Mouse (Mus musculus) forebrain, embryonic 11.5 days (tissue): ENCODE data around the gene A730049H05Rik. TPM values are rescaled to one million over a fixed set of nuclear protein-coding genes. Genes with fewer than 3 reads are reported as not detected.

Source experiments
- ATAC-seq: fragments of 200-750 bp; cut with Nextera tagmentation; replicated peaks from 2 replicates; pipeline ENCODE4 v1.8.0; 2017; ENCODE audit warnings: moderate TSS enrichment; ENCODE audit not compliant: low FRiP score
- DNase-seq: peaks from one replicate; pipeline ENCODE4 v3.0.0-alpha.2; 2017; ENCODE audit warnings: low spot score
- H3K27ac ChIP-seq: fragments of 300-500 bp; sonication (generic); 2 replicates; pipeline ENCODE4 v1.5.1; 2014; ENCODE audit warnings: low read depth, low read length
- H3K27me3 ChIP-seq: fragments of 300-500 bp; sonication (generic); 2 replicates; pipeline ENCODE4 v1.6.1; 2014; ENCODE audit warnings: mild to moderate bottlenecking, low read length, mixed read lengths; ENCODE audit not compliant: control insufficient read depth, insufficient read depth
- H3K36me3 ChIP-seq: fragments of 300-500 bp; sonication (generic); 2 replicates; pipeline ENCODE4 v1.6.1; 2014; ENCODE audit warnings: mild to moderate bottlenecking, low read length, moderate library complexity, mixed read lengths; ENCODE audit not compliant: control insufficient read depth, insufficient read depth
- H3K4me1 ChIP-seq: fragments of 300-500 bp; sonication (generic); replicated peaks from 2 replicates; pipeline ENCODE4 v1.6.1; 2014; ENCODE audit warnings: low read length, mixed read lengths; ENCODE audit not compliant: control insufficient read depth, insufficient read depth
- H3K4me2 ChIP-seq: fragments of 300-500 bp; sonication (generic); 2 replicates; pipeline ENCODE4 v1.6.1; 2014; ENCODE audit warnings: low read depth, mild to moderate bottlenecking, low read length, moderate library complexity, mixed read lengths; ENCODE audit not compliant: severe bottlenecking
- H3K4me3 ChIP-seq: fragments of 300-500 bp; sonication (generic); 2 replicates; pipeline ENCODE4 v1.5.1; 2014; ENCODE audit warnings: low read depth, low read length
- H3K9ac ChIP-seq: fragments of 300-500 bp; sonication (generic); 2 replicates; pipeline ENCODE4 v1.6.1; 2014; ENCODE audit warnings: low read length
- H3K9me3 ChIP-seq: fragments of 300-500 bp; sonication (generic); 2 replicates; pipeline ENCODE4 v1.6.1; 2016; ENCODE audit warnings: low read length, mixed read lengths; ENCODE audit not compliant: control insufficient read depth
- WGBS: fragments of 180-500 bp; shearing (Covaris S2); extraction: QIAGEN DNeasy Blood & Tissue Kit; methylation state at CpG from one replicate; pipeline ENCODE4 v1.1.7; 2014; 5-methylcytosine and 5-hydroxymethylcytosine counted together
- polyA plus RNA-seq: library from polyadenylated mRNA; unstranded; fragments of >200 nt; fragmentation: Nextera tagmentation; extraction: Ambion mirVana; gene quantifications from 2 replicates; pipeline ENCODE4 v1.2.1, GENCODE M21; 2014

Gene A730049H05Rik
- polyA plus RNA-seq, 1 experiment from 2014 or later, result 0.12 TPM

- H3K4me1 ChIP-seq, result no peaks in the 10 kb centered on the region
- H3K4me2 ChIP-seq, result no peak overlapping the region
- H3K4me3 ChIP-seq, result no peak overlapping the region
- no peak for ATAC-seq
- no peaks in the 10 kb centered on the region for H3K27me3 ChIP-seq
- no peak for DNase-seq
- H3K27ac ChIP-seq, result no peak overlapping the region
- H3K9ac ChIP-seq, result no peak overlapping the region
- H3K9me3 ChIP-seq, result no peaks in the 10 kb centered on the region
- WGBS, result 91% methylated on average over 4 of the region's 4 CpGs
- H3K36me3 ChIP-seq, result no peaks in the 10 kb centered on the region
Observed at GRCm38 (mm10) chr6:92877236-92877635, 61.0 kb downstream of the A730049H05Rik start.

DNA sequence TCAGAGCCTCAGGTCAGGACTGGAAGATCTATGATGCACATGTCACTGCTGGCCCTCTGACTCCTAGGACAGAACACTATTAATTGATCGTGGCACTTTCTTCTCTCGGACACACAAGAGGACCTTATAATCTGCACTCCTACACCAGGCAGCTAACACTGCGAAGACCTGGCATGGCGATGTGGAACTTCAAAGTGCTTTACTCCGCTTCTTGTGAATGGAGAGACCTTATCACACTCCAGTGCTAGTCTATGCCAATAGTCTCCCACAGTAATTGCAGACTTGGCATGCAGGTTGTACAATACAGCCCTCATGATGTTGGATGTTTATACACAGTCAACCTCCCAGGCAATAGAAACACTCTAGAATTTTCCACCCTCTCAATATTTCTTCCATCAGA, 62.5 kb downstream of the A730049H05Rik start:
- no peak for ATAC-seq
- H3K4me1 ChIP-seq, result peaks cover 4% of the 10 kb centered on the region; the same call in 1 of the 2 replicates
- no peak overlapping the region for H3K9ac ChIP-seq
- H3K36me3 ChIP-seq, result no peaks in the 10 kb centered on the region
- H3K27me3 ChIP-seq, result no peaks in the 10 kb centered on the region
- no peak for DNase-seq
- H3K4me3 ChIP-seq, result no peak overlapping the region
- 94% methylated on average over 5 of the region's 5 CpGs for WGBS
- H3K9me3 ChIP-seq, result no peaks in the 10 kb centered on the region
- no peak overlapping the region for H3K4me2 ChIP-seq
- no peak overlapping the region for H3K27ac ChIP-seq

GRCm38 (mm10) chr6:92879700-92880265, 63.5 kb downstream of the A730049H05Rik start:
- H3K4me1 ChIP-seq, result peaks cover 4% of the 10 kb centered on the region; the same call in 1 of the 2 replicates
- H3K4me2 ChIP-seq, result no peak overlapping the region
- H3K9me3 ChIP-seq, result no peaks in the 10 kb centered on the region
- no peak overlapping the region for H3K9ac ChIP-seq
- no peaks in the 10 kb centered on the region for H3K36me3 ChIP-seq
- DNase-seq (no peak), ATAC-seq (no peak)
- no peaks in the 10 kb centered on the region for H3K27me3 ChIP-seq
- no peak overlapping the region for H3K4me3 ChIP-seq
- no peak overlapping the region for H3K27ac ChIP-seq
- 84% methylated on average over 14 of the region's 14 CpGs for WGBS

- Histone ChIP-seq H3K4me3 (no peak overlapping the region), H3K27me3 (no peaks in the 10 kb centered on the region), H3K36me3 (no peaks in the 10 kb centered on the region), H3K4me2 (no peak overlapping the region), H3K4me1 (peaks cover 4% of the 10 kb centered on the region; the same call in 1 of the 2 replicates), H3K27ac (no peak overlapping the region), H3K9me3 (no peaks in the 10 kb centered on the region), H3K9ac (no peak overlapping the region)
- WGBS, result 67% methylated on average over 5 of the region's 5 CpGs
- ATAC-seq, result no peak
- no peak for DNase-seq
Observed at GRCm38 (mm10) chr6:92882446-92882845, 66.2 kb downstream of the A730049H05Rik start.

DNA sequence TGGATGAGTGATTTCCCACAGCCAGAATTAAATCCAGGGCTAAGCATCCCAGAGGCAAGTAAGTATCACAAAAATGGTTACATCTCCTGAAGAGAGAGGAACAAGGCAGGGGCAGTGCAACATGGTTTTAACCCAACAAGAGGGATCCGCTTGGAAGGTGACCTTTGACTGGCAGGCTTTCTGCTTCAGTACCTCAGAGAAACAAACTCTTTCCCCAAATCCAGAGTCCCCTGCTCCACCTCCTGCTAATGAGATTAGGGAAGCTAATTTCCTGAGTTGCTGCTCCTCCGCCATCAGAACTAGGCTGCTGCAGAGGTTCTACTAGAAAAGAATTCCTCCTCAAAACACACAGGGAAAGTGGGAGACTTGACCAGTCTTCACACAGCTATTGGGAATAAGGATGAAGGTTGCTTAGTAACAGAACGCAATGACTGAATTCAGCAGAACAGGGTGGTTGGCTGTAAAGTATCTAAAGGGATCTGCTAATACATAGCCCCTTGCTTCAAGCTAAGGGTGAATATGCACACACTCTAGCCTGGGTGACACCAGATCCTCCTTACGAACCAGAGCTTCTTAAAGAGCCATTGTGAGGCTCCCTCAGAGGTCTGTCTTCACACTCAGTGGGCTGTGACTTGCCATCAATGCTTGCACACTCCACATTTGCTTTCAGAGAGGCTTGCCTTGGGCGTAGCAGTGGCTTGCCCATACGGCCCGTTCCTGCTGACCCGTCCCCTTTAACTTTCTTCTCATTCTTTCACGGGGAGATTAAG, 67.0 kb downstream of the A730049H05Rik start:
- Histone ChIP-seq H3K4me1 (peaks cover 4% of the 10 kb centered on the region; the same call in 1 of the 2 replicates), H3K36me3 (no peaks in the 10 kb centered on the region), H3K4me2 (no peak overlapping the region), H3K27me3 (no peaks in the 10 kb centered on the region), H3K27ac (no peak overlapping the region), H3K9ac (no peak overlapping the region), H3K4me3 (no peak overlapping the region), H3K9me3 (no peaks in the 10 kb centered on the region)
- 8% methylated on average over 9 of the region's 9 CpGs for WGBS
- ATAC-seq (no peak), DNase-seq (no peak)

DNA sequence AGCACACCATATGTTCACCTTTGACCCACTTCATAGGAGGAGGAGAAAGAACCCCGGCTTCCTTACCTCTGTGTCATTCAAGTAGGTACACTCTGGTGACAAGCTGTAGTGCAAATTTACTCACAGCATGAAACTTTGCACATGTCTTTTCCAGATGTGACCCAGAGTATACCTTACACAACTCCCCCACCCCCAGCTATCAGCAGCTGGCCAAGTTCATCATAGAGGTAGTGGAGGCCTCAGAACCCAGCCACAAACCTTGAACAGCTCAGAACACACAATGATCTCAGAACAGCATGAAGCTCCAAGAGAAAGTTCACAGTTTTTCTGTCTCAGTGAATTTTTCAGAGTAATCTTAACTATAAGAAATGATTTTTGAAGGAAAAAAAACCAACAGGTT, 75.3 kb downstream of the A730049H05Rik start:
- no peaks in the 10 kb centered on the region for H3K36me3 ChIP-seq
- no peak overlapping the region for H3K4me2 ChIP-seq
- no peaks in the 10 kb centered on the region for H3K9me3 ChIP-seq
- DNase-seq, result no peak
- no peaks in the 10 kb centered on the region for H3K4me1 ChIP-seq
- no peak overlapping the region for H3K27ac ChIP-seq
- 88% methylated on average over 1 of the region's 1 CpGs for WGBS
- H3K4me3 ChIP-seq, result no peak overlapping the region
- ATAC-seq, result no peak
- no peaks in the 10 kb centered on the region for H3K27me3 ChIP-seq
- no peak overlapping the region for H3K9ac ChIP-seq

Other genes starting within 250 kb of the A730049H05Rik start
- 4.0 and 4.1 TPM in 2 replicates for gene Prickle2, start 110.3 kb upstream of the A730049H05Rik start, polyA plus RNA-seq
- not detected in 2 replicates for gene Gm15737, start 52.9 kb downstream of the A730049H05Rik start, polyA plus RNA-seq
- 2.3 and 2.8 TPM in 2 replicates for gene Adamts9, start 127.0 kb downstream of the A730049H05Rik start, polyA plus RNA-seq